Mouse (Mus musculus): ENCODE measurements around the gene Slc25a44.

Slc25a44 gene

GRCm38 (mm10) chr3:88424605-88425329 lies at the start of gene Slc25a44:
TSS of gene Slc25a44 (minus strand) at chr3:88425139.
- CTCF ChIA-PET = interaction anchor here (0.7 kb wide), 1 partner anchor 107 kb away, joined by 3 read pairs; the partner anchor contains the start of gene Mex3a

DNA sequence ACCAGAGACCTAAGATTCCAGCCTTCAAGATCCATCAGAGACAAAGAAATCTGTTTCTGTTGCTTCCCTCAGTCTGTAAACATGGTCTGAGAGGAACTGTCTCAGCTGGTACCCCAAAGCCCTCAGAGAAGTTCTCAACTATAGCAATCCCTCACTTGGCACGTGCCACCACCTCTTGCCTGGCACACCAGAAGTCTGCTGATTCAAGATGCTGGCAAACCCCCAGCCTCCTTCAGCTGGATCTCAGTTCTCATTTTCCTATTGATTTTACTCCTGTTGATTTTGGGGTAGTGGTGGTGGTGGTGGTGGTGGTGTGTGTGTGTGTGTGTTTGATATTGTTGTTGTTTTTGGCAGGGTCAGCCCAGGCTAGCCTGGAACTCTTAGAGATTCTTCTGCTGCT lies 48.6 kb upstream of the Slc25a44 start:
- CTCF ChIA-PET = interaction anchor here (0.6 to 1.1 kb wide), 2 partner anchors 34 to 482 kb away, joined by 3 to 5 read pairs; no protein-coding TSS in a partner anchor

DNA sequence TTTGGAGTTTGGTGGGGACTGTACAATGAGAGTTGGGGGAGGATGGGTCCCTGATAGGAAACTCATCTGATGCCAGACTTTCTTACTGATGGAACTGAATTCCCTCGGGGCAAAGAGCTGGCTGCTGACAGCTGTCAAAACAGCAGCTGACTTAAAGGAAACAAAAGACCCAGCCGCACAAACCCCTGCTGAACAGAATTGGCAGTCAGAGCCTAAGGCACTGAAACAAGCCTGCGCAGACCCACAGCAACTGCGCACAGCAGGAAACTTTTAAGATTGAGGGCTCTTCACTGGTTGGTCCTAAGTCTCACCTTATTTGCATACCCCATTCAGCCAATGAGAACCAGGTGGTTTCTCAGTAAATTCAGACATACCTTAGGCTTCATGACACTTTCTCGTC lies 48.1 kb upstream of the Slc25a44 start:
- CTCF ChIA-PET = interaction anchor here (1.1 kb wide), 1 partner anchor 34 kb away, joined by 3 read pairs; no protein-coding TSS in a partner anchor

DNA sequence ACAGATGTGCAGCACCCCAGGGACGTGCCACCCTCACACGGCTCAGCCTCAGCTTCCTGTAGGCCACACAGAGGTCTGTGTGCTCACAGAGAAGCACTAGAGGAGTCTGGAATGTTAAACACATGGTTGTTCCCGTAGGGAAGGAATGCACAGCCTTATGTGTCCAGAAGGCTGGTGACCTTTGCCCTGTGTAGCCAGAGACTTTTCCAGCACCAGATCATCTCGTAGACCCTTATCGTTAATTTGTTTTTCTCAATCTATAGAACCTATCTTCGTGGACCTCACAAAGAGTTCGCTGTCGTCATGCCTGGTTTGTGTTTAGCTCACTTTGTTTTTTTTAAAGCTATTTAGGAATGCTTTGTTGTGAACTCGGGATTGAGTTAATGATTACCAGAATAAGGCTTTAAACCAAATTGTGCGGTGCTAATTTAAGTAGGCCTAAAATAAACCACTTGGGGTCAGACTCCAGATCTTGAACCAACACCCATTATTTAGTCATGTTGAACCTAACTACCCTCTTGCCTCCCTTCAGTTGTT lies 46.1 kb upstream of the Slc25a44 start:
- CTCF ChIA-PET = no interaction called here

GRCm38 (mm10) chr3:88469466-88469865 lies 44.5 kb upstream of the Slc25a44 start:
- CTCF ChIA-PET = no interaction called here

- CTCF ChIA-PET = interaction anchor here (1.2 to 2.0 kb wide), 2 partner anchors 27 to 30 kb away, joined by 3 to 5 read pairs; no protein-coding TSS in a partner anchor
Measured at GRCm38 (mm10) chr3:88467116-88467824, 42.3 kb upstream of the Slc25a44 start.

- CTCF ChIA-PET = interaction anchor here (0.6 to 1.7 kb wide), 4 partner anchors 18 to 133 kb away, joined by 3 read pairs; partner anchors contain the start of gene Pmf1
Measured at GRCm38 (mm10) chr3:88465127-88465526, 40.2 kb upstream of the Slc25a44 start.

DNA sequence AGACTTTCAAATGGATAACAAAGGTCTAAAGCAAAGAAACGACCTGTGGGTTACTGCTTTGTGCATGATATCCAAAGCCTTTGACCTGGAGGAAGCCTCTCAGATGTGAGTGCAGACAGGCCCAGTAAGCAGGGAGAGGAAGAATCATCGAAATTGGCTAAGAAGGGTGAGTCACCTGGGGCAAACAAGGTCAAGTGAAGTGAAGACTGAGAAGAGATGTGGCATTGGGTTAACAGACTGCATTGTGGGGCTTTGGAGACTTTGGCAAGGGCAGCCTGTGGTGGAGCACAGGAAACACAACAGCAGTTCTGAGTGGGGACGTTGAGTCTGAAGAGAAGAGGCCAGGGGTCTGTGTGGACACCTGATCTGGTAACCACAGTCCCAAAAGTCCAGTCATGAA lies 39.5 kb upstream of the Slc25a44 start:
- CTCF ChIA-PET = interaction anchor here (0.7 kb wide), 1 partner anchor 55 kb away, joined by 3 read pairs; the partner anchor contains the start of gene Pmf1

DNA sequence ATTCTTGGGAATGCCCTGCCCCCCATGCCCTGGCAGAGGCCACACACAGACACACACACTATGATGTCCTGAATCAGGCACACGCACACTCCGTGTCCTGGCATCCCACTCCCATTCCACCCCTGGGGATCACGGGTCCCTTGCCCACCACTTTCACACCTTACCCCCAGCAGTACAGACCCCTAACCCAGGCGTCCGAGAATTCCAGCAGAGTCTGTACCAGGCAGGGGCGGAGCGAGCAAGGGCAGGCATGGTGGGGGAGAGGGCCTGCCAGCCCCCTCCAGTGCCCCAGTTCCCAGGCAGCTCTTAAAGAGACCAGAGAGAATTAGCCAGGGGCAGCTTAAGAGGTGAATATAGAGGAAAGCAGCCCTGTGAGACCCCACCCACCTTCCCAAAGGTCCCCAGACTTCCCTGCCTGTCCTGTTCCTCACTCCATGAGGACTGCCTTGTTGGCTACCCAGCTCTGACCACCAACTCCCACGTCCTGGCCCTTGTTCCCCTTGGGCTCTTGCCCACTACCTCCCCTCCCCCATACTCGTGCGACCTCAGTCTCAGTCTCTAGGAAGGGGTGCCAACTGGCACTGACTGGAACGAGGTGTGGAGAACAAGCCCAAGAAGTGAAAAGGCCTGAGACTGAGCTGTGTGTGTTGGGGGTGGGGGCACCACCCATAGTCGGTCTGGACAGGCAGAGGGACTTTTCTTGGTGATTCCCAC lies 36.2 kb upstream of the Slc25a44 start, which contains the start of gene Sema4a:
Gene Sema4a (minus strand): TSS at position 200 of the 714 bp plus-strand sequence.
- CTCF ChIA-PET = interaction anchor here (0.6 to 0.8 kb wide), 4 partner anchors 8 to 71 kb away, joined by 3 to 7 read pairs (median 4); no protein-coding TSS in a partner anchor

GRCm38 (mm10) chr3:88460029-88460428 lies 35.1 kb upstream of the Slc25a44 start:
- CTCF ChIA-PET = no interaction called here

- CTCF ChIA-PET = no interaction called here
Measured at GRCm38 (mm10) chr3:88458778-88459219, 33.9 kb upstream of the Slc25a44 start.

GRCm38 (mm10) chr3:88456746-88457532 lies 32.0 kb upstream of the Slc25a44 start:
- CTCF ChIA-PET = interaction anchor here (0.7 kb wide), 1 partner anchor 65 kb away, joined by 3 read pairs; no protein-coding TSS in a partner anchor

GRCm38 (mm10) chr3:88456313-88456712 lies 31.4 kb upstream of the Slc25a44 start:
- CTCF ChIA-PET = no interaction called here

GRCm38 (mm10) chr3:88455588-88456264 lies 30.8 kb upstream of the Slc25a44 start:
- CTCF ChIA-PET = no interaction called here

GRCm38 (mm10) chr3:88454762-88455587 lies 30.0 kb upstream of the Slc25a44 start:
- CTCF ChIA-PET = interaction anchor here (0.7 kb wide), 1 partner anchor 38 kb away, joined by 3 read pairs; no protein-coding TSS in a partner anchor

- CTCF ChIA-PET = interaction anchor here (0.7 kb wide), 1 partner anchor 39 kb away, joined by 3 read pairs; no protein-coding TSS in a partner anchor
Measured at GRCm38 (mm10) chr3:88453986-88454385, 29.0 kb upstream of the Slc25a44 start.

DNA sequence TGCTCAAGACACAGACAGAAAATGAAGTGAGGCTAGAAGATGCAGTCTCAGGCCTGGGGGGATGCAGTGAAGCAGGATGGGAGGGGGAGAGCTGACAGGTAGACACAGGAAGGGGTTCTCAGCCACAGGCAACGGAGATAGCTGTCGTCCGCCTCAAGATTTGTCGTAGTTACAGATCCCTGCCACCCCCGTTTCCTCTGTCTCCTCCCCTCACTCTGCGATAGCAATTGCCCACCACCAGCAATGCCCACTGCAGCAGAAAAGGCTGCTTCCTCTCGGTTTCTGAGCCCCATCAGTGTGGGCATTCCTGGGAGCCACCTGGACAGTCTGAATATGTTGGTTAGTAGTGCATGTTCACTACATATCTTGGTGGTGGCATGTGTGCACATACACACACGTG lies 28.4 kb upstream of the Slc25a44 start:
- CTCF ChIA-PET = interaction anchor here (0.6 to 1.2 kb wide), 3 partner anchors 8 to 900 kb away, joined by 3 to 6 read pairs (median 4); no protein-coding TSS in a partner anchor

DNA sequence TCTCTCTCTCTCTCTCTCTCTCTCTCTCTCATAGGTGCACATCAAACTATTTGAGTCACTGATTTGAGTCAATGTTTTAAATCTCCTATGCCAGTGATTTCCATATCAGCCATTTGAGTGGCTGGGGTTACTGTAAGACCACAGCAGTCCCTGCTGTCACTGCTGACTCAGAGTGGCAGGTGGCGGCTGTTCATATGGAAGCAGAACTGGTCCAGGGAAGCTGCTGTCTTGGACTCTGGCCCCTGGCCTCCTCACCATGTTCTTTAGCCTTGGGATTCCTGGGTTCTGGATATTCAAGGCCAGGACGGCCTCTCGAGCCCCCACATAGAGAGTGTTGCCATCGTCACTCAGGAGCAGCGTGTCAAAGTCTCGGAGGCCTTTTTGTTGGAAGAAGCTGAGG lies 27.8 kb upstream of the Slc25a44 start:
- CTCF ChIA-PET = interaction anchor here (0.6 to 1.2 kb wide), 3 partner anchors 9 to 901 kb away, joined by 3 to 6 read pairs (median 4); no protein-coding TSS in a partner anchor

DNA sequence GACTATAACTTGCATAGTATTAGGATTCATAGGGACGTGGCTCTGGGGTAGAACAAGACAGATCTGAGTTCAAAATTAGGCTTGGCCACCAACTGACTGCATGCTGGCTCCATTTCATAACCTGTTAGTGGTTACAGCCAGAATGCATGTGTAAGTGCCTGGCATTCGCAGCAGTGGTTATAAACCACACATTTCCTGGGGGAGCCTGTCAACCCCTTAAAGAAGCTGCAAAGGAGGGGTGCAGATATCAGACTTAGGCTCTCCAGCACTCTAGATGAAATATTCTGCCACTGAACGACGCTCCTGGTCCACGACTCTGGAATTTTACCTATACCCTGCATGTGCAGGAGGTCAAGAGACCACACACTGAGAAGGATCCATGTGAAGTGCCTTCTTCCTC lies 27.3 kb upstream of the Slc25a44 start:
- CTCF ChIA-PET = interaction anchor here (1.2 kb wide), 1 partner anchor 9 kb away, joined by 3 read pairs; no protein-coding TSS in a partner anchor

Measured in spleen, embryonic (tissue).